Mouse (Mus musculus) gastrocnemius, adult 18-20 months (tissue): Measurements from ENCODE around the gene Trim28. TPM values are rescaled to one million over a fixed set of nuclear protein-coding genes. Genes with fewer than 3 reads are reported as not detected.
A peak's percentile ranks its signal among the peaks of the same experiment; 100 is the strongest.

Source experiments
- DNase-seq: peaks from one replicate; pipeline ENCODE4 v3.0.0; 2021; ENCODE audit warnings: low spot score
- long read RNA-seq, 2 experiments: library from polyadenylated mRNA; stranded (forward); transcript quantifications; one replicate each; pipeline ENCODE4 v2.0.0; 2021
- total RNA-seq, 2 experiments: library from RNA; stranded (reverse); gene quantifications; 2 replicates each; pipeline ENCODE4 v1.2.3; 2021

The Trim28 gene
- 10 to 100 TPM; 63.6 to 65.9 TPM for total RNA-seq
- long read RNA-seq, experiment 1, transcript Trim28-201 (17 exons, 3,245 nt), result major isoform, 90 of 106 reads
- long read RNA-seq, experiment 1, partial matches to known transcripts, result 8 of 106 reads
- long read RNA-seq, experiment 1, other reads (novel, unspliced or antisense), result 8 of 106 reads
- long read RNA-seq, experiment 2, transcript Trim28-201 (17 exons, 3,245 nt), result major isoform, 80 of 93 reads
- long read RNA-seq, experiment 2, partial matches to known transcripts, result 6 of 93 reads
- long read RNA-seq, experiment 2, other reads (novel, unspliced or antisense), result 7 of 93 reads

DNA sequence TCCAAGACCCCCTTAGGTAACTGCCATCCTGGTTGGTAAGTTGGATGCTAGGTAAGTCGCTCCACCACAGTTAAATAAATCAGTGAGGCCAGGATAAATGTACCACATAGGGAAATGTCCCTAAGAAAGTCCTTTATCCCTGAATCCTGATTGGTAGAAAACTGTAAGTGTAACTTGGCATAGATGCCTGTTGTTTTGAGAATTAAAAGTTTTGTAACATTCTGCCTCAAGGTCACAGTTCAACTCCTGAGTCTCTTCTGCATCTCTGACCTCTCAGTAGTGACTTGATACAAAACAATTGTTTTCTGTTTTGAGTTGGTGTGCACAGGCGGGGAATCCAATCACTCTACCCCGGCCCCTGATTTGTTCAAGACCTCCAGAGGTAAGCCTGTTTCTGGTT is at the start of gene Trim28:
Gene Trim28, plus strand, starts transcription at position 264 of the 400 bp plus-strand sequence.
- no peak for DNase-seq

DNA sequence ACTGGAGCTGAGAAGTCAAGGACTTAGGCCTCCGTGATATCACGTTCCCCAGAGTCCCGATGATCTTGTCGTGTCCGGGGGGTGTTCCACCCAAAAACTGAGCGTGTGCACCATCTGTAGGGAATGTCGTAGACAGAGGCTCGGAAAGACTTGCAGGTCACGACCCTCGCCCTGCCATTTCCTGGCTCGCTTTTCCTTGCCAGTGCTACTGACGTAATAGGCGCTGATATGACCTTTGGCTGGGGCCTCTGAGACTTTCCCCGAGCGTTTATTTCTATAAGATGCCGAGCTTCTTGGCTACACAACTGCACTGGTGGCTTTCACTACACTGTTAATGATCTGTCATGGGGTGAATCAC is 49.1 kb upstream of the Trim28 start:
- no peak for DNase-seq

- no peak for DNase-seq
Observed at GRCm38 (mm10) chr7:12954896-12955295, 44.0 kb upstream of the Trim28 start.

DNA sequence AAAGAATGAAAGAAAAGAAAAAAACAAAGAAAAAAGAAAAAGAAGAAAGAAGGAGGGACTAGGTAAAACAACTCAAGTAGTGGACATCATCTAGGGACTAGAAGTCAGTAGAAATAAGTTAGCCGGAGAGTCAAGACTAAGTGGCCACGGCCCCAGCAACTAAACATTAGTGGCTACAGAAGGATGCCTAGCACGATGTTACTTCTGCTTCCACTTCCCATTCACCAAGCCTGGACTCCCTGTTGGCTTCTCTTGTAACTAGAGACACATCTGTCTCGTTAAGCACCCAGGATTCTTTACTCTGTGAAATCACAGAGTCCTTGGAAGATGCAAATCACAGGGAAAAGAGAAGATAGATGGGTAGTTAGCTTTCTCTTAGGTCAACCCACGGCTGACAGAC is 41.4 kb upstream of the Trim28 start:
- DNase-seq, result no peak

- no peak for DNase-seq
Observed at GRCm38 (mm10) chr7:12958948-12959347, 40.0 kb upstream of the Trim28 start.

GRCm38 (mm10) chr7:12959718-12960117 is 39.2 kb upstream of the Trim28 start:
- no peak for DNase-seq

- DNase-seq, result peak; percentile 32
Observed at GRCm38 (mm10) chr7:12961511-12962141, 37.3 kb upstream of the Trim28 start.

- DNase-seq, result peak; percentile 91
Observed at GRCm38 (mm10) chr7:12965678-12966091, 33.2 kb upstream of the Trim28 start, which contains the start of gene Zfp324. TSS of gene Zfp324 (plus strand) at chr7:12965838.

DNA sequence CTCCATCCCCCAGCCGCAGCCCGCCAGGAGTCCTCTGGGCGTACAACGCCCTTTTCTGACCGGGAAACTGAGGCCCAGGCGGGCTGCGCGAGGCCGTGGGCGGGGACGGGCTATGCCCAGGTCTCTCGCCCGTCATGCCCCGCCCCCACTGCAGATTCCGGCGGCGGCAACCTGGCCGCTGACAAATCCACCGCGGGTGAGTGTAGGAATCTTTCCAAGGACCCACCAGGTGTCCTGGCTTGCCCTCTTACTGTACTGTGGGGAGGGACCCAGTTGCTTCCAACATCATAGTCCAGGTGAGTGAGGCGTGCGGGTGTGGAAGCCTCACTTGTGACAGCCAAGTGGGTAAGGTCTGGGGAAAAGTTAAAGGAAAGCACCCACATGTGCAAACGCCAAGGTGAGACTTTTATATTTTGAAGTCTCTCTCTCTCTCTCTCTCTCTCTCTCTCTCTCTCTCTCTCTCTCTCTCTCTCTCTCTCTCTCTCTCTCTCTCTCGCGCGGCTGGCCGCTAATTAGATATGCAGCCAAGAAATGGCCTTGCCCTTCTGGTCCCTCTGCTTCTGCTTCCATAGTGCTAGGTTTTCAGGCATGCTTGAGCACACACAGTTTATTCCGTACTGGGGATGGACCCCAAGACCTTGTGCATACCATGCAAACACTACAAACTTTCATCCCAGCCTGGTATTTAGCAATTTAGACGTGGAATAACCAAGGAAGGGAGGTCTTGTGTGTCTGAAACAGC is 32.6 kb upstream of the Trim28 start:
- peak; percentile 27 for DNase-seq

DNA sequence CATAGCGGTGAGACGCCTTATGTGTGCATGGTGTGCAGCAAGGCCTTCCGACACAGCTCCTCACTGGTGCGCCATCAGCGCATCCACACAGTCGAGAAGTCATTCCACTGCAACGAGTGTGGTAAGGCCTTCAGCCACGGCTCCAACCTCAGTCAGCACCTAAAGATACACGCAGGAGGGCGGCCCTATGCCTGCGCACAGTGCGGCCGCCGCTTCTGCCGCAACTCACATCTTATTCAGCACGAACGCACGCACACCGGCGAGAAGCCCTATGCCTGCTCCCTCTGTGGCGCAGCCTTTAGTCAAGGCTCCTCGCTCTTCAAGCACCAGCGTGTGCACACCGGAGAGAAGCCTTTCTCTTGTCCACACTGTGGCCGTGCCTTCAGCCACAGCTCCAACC is 28.0 kb upstream of the Trim28 start:
- no peak for DNase-seq

DNA sequence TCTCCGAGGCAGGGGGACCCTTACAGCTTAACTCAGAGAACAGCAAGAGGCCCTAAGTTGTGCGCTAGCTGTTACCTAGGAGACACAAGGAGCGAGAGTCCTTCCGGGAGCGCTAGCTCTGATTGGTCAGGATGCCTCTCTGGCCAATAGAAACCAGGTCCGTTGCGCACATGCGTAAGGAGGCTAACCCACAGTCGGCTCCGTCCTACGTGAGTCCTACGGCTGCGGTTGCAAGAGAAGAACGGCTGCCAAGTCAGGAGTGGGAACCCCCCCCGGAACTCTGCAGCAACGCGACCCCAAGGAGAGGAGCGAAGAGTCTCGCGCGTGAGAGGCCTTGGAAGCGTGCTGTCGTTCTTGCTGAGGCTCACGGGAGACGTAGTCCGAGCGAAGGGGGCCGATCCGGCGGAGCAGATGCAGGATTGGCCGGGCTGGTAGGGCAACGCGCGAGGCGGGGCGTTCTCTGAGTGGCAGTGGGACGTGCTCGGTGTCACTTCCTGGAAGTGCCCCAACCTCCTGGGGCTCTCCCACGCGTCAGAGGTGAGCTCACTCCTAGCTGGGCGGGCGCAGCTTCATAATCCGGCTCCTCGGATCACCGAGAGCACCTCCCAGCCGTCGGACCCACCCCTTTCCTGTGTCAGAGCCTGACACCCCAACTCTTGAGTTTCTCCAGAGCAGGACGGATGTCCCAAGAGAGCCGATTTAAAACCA is 21.1 kb upstream of the Trim28 start, which contains the start of gene Zfp446:
Gene Zfp446, plus strand, starts transcription at position 167 of the 708 bp plus-strand sequence.
- DNase-seq, result peak; percentile 99

GRCm38 (mm10) chr7:12978931-12979722 is 19.8 kb upstream of the Trim28 start:
- no peak for DNase-seq

GRCm38 (mm10) chr7:12979776-12980175 is 19.1 kb upstream of the Trim28 start:
- no peak for DNase-seq

- no peak for DNase-seq
Observed at GRCm38 (mm10) chr7:12980291-12980690, 18.6 kb upstream of the Trim28 start.

GRCm38 (mm10) chr7:12985724-12986123 is 13.2 kb upstream of the Trim28 start:
- no peak for DNase-seq

DNA sequence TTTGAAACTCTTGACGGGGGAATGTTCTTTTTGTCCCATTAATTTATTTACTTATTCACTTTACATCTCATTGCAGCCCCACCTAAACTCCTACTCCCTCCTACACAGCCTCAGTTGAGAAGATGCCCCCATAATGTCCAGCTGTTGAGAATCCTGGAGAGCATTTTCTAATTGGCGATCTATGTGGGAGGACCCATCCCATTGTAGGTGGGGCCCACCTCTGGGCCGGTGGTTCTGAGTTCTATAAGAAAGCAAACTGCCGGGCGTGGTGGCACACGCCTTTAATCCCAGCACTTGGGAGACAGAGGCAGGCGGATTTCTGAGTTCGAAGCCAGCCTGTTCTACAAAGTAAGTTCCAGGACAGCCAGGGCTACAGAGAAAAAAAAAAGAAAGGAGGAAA is 12.0 kb upstream of the Trim28 start:
- no peak for DNase-seq

- DNase-seq, result no peak
Observed at GRCm38 (mm10) chr7:12987409-12988189, 11.3 kb upstream of the Trim28 start.

DNA sequence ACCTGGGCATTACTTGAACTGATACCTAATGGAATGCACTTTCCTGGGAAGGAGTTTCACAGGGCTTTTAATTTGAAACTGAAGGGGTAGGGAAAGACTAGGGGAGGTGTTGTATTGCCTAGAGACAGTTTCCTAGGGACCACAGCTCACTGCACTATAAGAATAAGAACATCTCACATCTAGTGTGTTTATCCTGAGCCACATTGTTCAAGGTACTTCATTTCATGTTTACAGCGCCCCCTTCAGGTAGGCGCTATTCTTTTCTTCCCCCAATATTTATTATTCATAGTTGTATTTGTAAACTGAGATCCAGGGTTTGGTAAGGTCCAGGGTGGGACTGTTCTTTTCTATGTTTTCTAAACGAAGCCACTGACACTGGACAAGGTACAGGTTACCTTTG is 6.7 kb upstream of the Trim28 start:
- no peak for DNase-seq

- DNase-seq, result no peak
Observed at GRCm38 (mm10) chr7:12993148-12993547, 5.8 kb upstream of the Trim28 start.

DNA sequence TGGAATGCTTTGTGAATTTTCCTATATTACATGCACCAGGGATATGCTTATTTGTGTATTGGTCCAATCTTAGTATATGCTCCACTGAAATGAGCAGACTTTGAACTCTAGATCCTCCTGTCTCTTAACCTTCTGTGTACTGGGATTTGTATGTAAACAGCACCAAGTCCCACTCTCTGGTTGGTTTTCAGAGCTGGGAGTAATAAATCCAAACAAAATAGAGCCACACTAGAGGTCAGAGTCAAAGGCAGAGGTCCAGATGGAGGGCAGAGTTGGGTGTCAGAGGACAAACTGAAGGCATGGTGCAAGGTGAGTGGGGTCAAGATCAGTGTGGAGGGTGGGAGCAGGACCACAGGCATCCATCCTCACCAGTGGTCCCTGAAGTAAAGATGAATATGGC is 3.1 kb upstream of the Trim28 start:
- no peak for DNase-seq
